Comparison of ENCODE assay signal across 15 mouse cellular contexts in the genomic region with DNA sequence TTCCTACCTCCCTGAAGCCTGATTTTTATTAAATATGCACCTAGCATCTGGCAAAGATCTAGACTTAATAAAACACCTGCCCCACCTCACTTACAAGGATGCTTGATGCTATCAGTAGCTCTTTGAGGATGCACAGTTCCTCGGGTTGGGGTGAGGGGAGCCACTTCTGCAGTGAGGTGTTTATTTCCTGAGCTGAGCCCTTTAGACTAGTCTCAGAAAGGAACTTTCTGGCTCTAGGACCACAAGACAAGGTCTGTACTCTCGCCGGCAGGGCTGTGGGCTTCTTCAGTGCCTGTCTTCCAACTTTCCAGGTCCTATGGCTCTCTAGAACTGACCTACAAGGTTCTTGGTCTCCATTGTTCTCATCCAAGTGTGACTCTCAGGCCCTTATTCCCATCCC. TPM values are rescaled to one million over a fixed set of nuclear protein-coding genes. Genes with fewer than 3 reads are reported as not detected.
"Had no signal": no experiment of that assay in that cellular context is flagged by ENCODE, and none has a peak within 500 bp of the region (broad histone marks: within the 10 kb centered on the region; RNA-seq: fewer than 3 reads in every experiment).

No protein-coding gene starts in this region.

- H3K4me3 ChIP-seq: layer of hippocampus, adult 2 months; limb, embryonic 13.5 days; midbrain, embryonic 13.5 days; myocyte; neural tube, embryonic 15.5 days had no signal

- H3K4me1 ChIP-seq: limb, embryonic 13.5 days had no signal

- H3K9me3 ChIP-seq: limb, embryonic 13.5 days; midbrain, embryonic 13.5 days; neural tube, embryonic 15.5 days had no signal

- H3K4me2 ChIP-seq: limb, embryonic 13.5 days; midbrain, embryonic 13.5 days; neural tube, embryonic 15.5 days had no signal

- H3K9ac ChIP-seq: limb, embryonic 13.5 days; liver, embryonic 14.5 days; midbrain, embryonic 13.5 days; neural tube, embryonic 15.5 days had no signal

- DNase-seq: kidney, adult 18-20 months; kidney, postnatal 10 days; kidney, postnatal 4 days; left cerebral cortex, postnatal 4 days; lung, adult 18-20 months; thymus, adult 2 months had no signal

- H3K27me3 ChIP-seq: limb, embryonic 13.5 days; neural tube, embryonic 15.5 days had no signal

- H3K27ac ChIP-seq: layer of hippocampus, adult 2 months; limb, embryonic 13.5 days; liver, embryonic 14.5 days; midbrain, embryonic 13.5 days; neural tube, embryonic 15.5 days had no signal

- H3K36me3 ChIP-seq: limb, embryonic 13.5 days; midbrain, embryonic 13.5 days; neural tube, embryonic 15.5 days had no signal

RNA-seq across cellular contexts. Expression of a gene that starts 50.5 kb away (rescaled TPM):
- total RNA-seq: liver, adult 2 months; megakaryocyte-erythroid progenitor cell, adult 5-6 weeks had no signal
- polyA plus RNA-seq: liver, adult 2 months; lung, embryonic 16.5 days; myocyte had no signal
